Mouse (Mus musculus): ENCODE results near the gene Igf2bp3. TPM values are rescaled to one million over a fixed set of nuclear protein-coding genes. Genes with fewer than 3 reads are reported as not detected.

Gene Igf2bp3
- polyA plus RNA-seq, 1 experiment from 2014 or later: 96.1 TPM

GRCm38 (mm10) chr6:49233356-49233755, 18.6 kb upstream of the Igf2bp3 start:
- no peak overlapping the region for H3K4me3 ChIP-seq
- H3K9me3 ChIP-seq: no peaks in the 10 kb centered on the region
- H3K36me3 ChIP-seq: no peaks in the 10 kb centered on the region
- no peaks in the 10 kb centered on the region for H3K4me1 ChIP-seq
- 60% methylated on average over 4 of the region's 4 CpGs for WGBS
- H3K27ac ChIP-seq: no peak overlapping the region
- DNase-seq (ENCODE audit: low spot score): peak; percentile 55
- H3K27me3 ChIP-seq (ENCODE audit: insufficient read depth, poor library complexity, severe bottlenecking): no peaks in the 10 kb centered on the region

GRCm38 (mm10) chr6:49228126-49228679, 13.4 kb upstream of the Igf2bp3 start:
- WGBS: 17% methylated on average over 7 of the region's 7 CpGs
- Histone ChIP-seq H3K4me3 (no peak overlapping the region; the same call in 1 of the 2 replicates), H3K27me3 (ENCODE audit: insufficient read depth, poor library complexity, severe bottlenecking) (no peaks in the 10 kb centered on the region), H3K9me3 (no peaks in the 10 kb centered on the region), H3K27ac (no peak overlapping the region), H3K4me1 (peaks cover 11% of the 10 kb centered on the region; the same call in 1 of the 2 replicates), H3K36me3 (no peaks in the 10 kb centered on the region)
- DNase-seq (ENCODE audit: low spot score): no peak

- peak; percentile 87 for DNase-seq (ENCODE audit: low spot score)
- H3K27ac ChIP-seq: no peak overlapping the region
- no peaks in the 10 kb centered on the region for H3K36me3 ChIP-seq
- H3K4me3 ChIP-seq: peak overlapping the region; percentile 39; the same call in 1 of the 2 replicates
- peaks cover 15% of the 10 kb centered on the region; the same call in 1 of the 2 replicates for H3K4me1 ChIP-seq
- H3K27me3 ChIP-seq (ENCODE audit: insufficient read depth, poor library complexity, severe bottlenecking): no peaks in the 10 kb centered on the region
- no peaks in the 10 kb centered on the region for H3K9me3 ChIP-seq
- 6% methylated on average over 15 of the region's 15 CpGs for WGBS
These were observed 12.5 kb upstream of the Igf2bp3 start for GRCm38 (mm10) chr6:49227184-49227735.

GRCm38 (mm10) chr6:49225728-49226123, 11.0 kb upstream of the Igf2bp3 start:
- H3K4me3 ChIP-seq: no peak overlapping the region
- peaks cover 19% of the 10 kb centered on the region; the same call in 1 of the 2 replicates for H3K4me1 ChIP-seq
- no peaks in the 10 kb centered on the region for H3K9me3 ChIP-seq
- H3K36me3 ChIP-seq: no peaks in the 10 kb centered on the region
- WGBS: 87% methylated on average over 3 of the region's 3 CpGs
- DNase-seq (ENCODE audit: low spot score): no peak
- no peaks in the 10 kb centered on the region for H3K27me3 ChIP-seq (ENCODE audit: insufficient read depth, poor library complexity, severe bottlenecking)
- no peak overlapping the region for H3K27ac ChIP-seq

- Histone ChIP-seq H3K4me3 (no peak overlapping the region), H3K4me1 (peaks cover 23% of the 10 kb centered on the region; the same call in 1 of the 2 replicates), H3K36me3 (no peaks in the 10 kb centered on the region), H3K27me3 (ENCODE audit: insufficient read depth, poor library complexity, severe bottlenecking) (no peaks in the 10 kb centered on the region), H3K27ac (no peak overlapping the region), H3K9me3 (no peaks in the 10 kb centered on the region)
- peak; percentile 10 for DNase-seq (ENCODE audit: low spot score)
- WGBS: 65% methylated on average over 11 of the region's 11 CpGs
These were observed 10.4 kb upstream of the Igf2bp3 start for GRCm38 (mm10) chr6:49224923-49225727.

GRCm38 (mm10) chr6:49221906-49222305, 7.1 kb upstream of the Igf2bp3 start:
- H3K4me3 ChIP-seq: peak overlapping the region; percentile 35
- peaks cover 25% of the 10 kb centered on the region; the same call in 1 of the 2 replicates for H3K4me1 ChIP-seq
- no peaks in the 10 kb centered on the region for H3K36me3 ChIP-seq
- peak; percentile 80 for DNase-seq (ENCODE audit: low spot score)
- WGBS: under 1% methylated on average over 7 of the region's 7 CpGs
- H3K27me3 ChIP-seq (ENCODE audit: insufficient read depth, poor library complexity, severe bottlenecking): no peaks in the 10 kb centered on the region
- peak overlapping the region; percentile 59; the same call in 1 of the 2 replicates for H3K27ac ChIP-seq
- H3K9me3 ChIP-seq: no peaks in the 10 kb centered on the region

GRCm38 (mm10) chr6:49219920-49220604, 5.3 kb upstream of the Igf2bp3 start:
- Histone ChIP-seq H3K4me3 (peak overlapping the region; percentile 52), H3K9me3 (no peaks in the 10 kb centered on the region), H3K4me1 (peaks cover 18% of the 10 kb centered on the region; the same call in 1 of the 2 replicates), H3K27ac (peak overlapping the region; percentile 85), H3K36me3 (no peaks in the 10 kb centered on the region), H3K27me3 (ENCODE audit: insufficient read depth, poor library complexity, severe bottlenecking) (no peaks in the 10 kb centered on the region)
- WGBS: 3% methylated on average over 16 of the region's 16 CpGs
- peak; percentile 74 for DNase-seq (ENCODE audit: low spot score)

- Histone ChIP-seq H3K9me3 (no peaks in the 10 kb centered on the region), H3K36me3 (no peaks in the 10 kb centered on the region), H3K4me1 (peaks cover 14% of the 10 kb centered on the region; the same call in 1 of the 2 replicates), H3K27ac (0 out of 2 replicates have a peak overlapping the region, but pooled peaks have one; percentile 85), H3K4me3 (peak overlapping the region; percentile 99; the same call in 1 of the 2 replicates), H3K27me3 (ENCODE audit: insufficient read depth, poor library complexity, severe bottlenecking) (no peaks in the 10 kb centered on the region)
- DNase-seq (ENCODE audit: low spot score): no peak
- 17% methylated on average over 4 of the region's 4 CpGs for WGBS
These were observed 4.3 kb upstream of the Igf2bp3 start for GRCm38 (mm10) chr6:49219001-49219560.

GRCm38 (mm10) chr6:49218275-49218802, 3.6 kb upstream of the Igf2bp3 start:
- no peak for DNase-seq (ENCODE audit: low spot score)
- peaks cover 14% of the 10 kb centered on the region; the same call in 1 of the 2 replicates for H3K4me1 ChIP-seq
- peak overlapping the region; percentile 99 for H3K27ac ChIP-seq
- no peaks in the 10 kb centered on the region for H3K27me3 ChIP-seq (ENCODE audit: insufficient read depth, poor library complexity, severe bottlenecking)
- H3K9me3 ChIP-seq: no peaks in the 10 kb centered on the region
- under 1% methylated on average over 31 of the region's 31 CpGs for WGBS
- H3K36me3 ChIP-seq: no peaks in the 10 kb centered on the region
- H3K4me3 ChIP-seq: peak overlapping the region; percentile 99

- Histone ChIP-seq H3K9me3 (no peaks in the 10 kb centered on the region), H3K27me3 (ENCODE audit: insufficient read depth, poor library complexity, severe bottlenecking) (no peaks in the 10 kb centered on the region), H3K4me3 (peak overlapping the region; percentile 99), H3K27ac (peak overlapping the region; percentile 99), H3K36me3 (no peaks in the 10 kb centered on the region), H3K4me1 (peaks cover 17% of the 10 kb centered on the region; the same call in 1 of the 2 replicates)
- DNase-seq (ENCODE audit: low spot score): peak; percentile 100
- 0% methylated on average over 56 of the region's 56 CpGs for WGBS
These were observed 3.0 kb upstream of the Igf2bp3 start for GRCm38 (mm10) chr6:49217581-49218274.

GRCm38 (mm10) chr6:49216811-49217542, 2.2 kb upstream of the Igf2bp3 start:
- H3K36me3 ChIP-seq: no peaks in the 10 kb centered on the region
- WGBS: 1% methylated on average over 11 of the region's 11 CpGs
- peak overlapping the region; percentile 99 for H3K27ac ChIP-seq
- H3K9me3 ChIP-seq: no peaks in the 10 kb centered on the region
- DNase-seq (ENCODE audit: low spot score): no peak
- H3K4me1 ChIP-seq: peaks cover 19% of the 10 kb centered on the region; the same call in 1 of the 2 replicates
- no peaks in the 10 kb centered on the region for H3K27me3 ChIP-seq (ENCODE audit: insufficient read depth, poor library complexity, severe bottlenecking)
- peak overlapping the region; percentile 99 for H3K4me3 ChIP-seq
